Mouse (Mus musculus) liver, embryonic 18 days (tissue): ENCODE measurements around the gene Trp73. TPM values are rescaled to one million over a fixed set of nuclear protein-coding genes. Genes with fewer than 3 reads are reported as not detected.

Experiments
- polyA plus RNA-seq: library from polyadenylated mRNA; depleted of rRNA; stranded (reverse); fragments of >200 nt; gene quantifications from 2 replicates; pipeline ENCODE4 v1.2.3, GENCODE M21; 2012; rRNA removed

The Trp73 gene
- polyA plus RNA-seq, result 0.01 and 0.05 TPM in 2 replicates

GRCm38 (mm10) chr4:154140182-154140212, at the start of gene Trp73:
TSS of gene Trp73 (minus strand) at chr4:154140208.

GRCm38 (mm10) chr4:154170506-154171150, 30.6 kb upstream of the Trp73 start, which contains the start of gene Megf6:
TSS of gene Megf6 (plus strand) at chr4:154170730.

GRCm38 (mm10) chr4:154160538-154161390, 20.8 kb upstream of the Trp73 start, which contains the start of gene Tprgl:
TSS of gene Tprgl (minus strand) at chr4:154160666.

GRCm38 (mm10) chr4:154142211-154143040, 2.4 kb upstream of the Trp73 start, which contains the start of gene Wrap73:
TSS of gene Wrap73 (plus strand) at chr4:154142372.

GRCm38 (mm10) chr4:154042577-154042976, 97.4 kb downstream of the Trp73 start, which contains the start of gene Ccdc27:
TSS of gene Ccdc27 (minus strand) at chr4:154042677.

GRCm38 (mm10) chr4:154025641-154026440, 114.2 kb downstream of the Trp73 start, which contains the start of gene Smim1:
TSS of gene Smim1 (minus strand) at chr4:154026230.

GRCm38 (mm10) chr4:154011646-154012089, 128.3 kb downstream of the Trp73 start, which contains the start of gene Lrrc47:
TSS of gene Lrrc47 (plus strand) at chr4:154011731.

Other genes starting within 250 kb of the Trp73 start
- 23.8 and 26.8 TPM in 2 replicates for gene A430005L14Rik, start 183.0 kb downstream of the Trp73 start, polyA plus RNA-seq
- 5.6 and 6.1 TPM in 2 replicates for gene Dffb, start 165.1 kb downstream of the Trp73 start, polyA plus RNA-seq
- 2.4 and 2.8 TPM in 2 replicates for gene Cep104, start 165.0 kb downstream of the Trp73 start, polyA plus RNA-seq
- gene Lrrc47, start 128.5 kb downstream of the Trp73 start, polyA plus RNA-seq, result 14.4 and 16.9 TPM in 2 replicates
- gene Smim1, start 114.0 kb downstream of the Trp73 start, polyA plus RNA-seq, result 87.8 and 114 TPM in 2 replicates
- not detected in 2 replicates for gene Ccdc27, start 97.5 kb downstream of the Trp73 start, polyA plus RNA-seq
- 11.9 and 13.9 TPM in 2 replicates for gene Wrap73, start 2.2 kb upstream of the Trp73 start, polyA plus RNA-seq
- 46.7 and 50.8 TPM in 2 replicates for gene Tprgl, start 20.5 kb upstream of the Trp73 start, polyA plus RNA-seq
- 1.6 TPM in 2 replicates for gene Megf6, start 30.5 kb upstream of the Trp73 start, polyA plus RNA-seq
- 3.7 and 5.0 TPM in 2 replicates for gene Arhgef16, start 161.5 kb upstream of the Trp73 start, polyA plus RNA-seq
- not detected in 2 replicates for gene B230104I21Rik, start 195.9 kb upstream of the Trp73 start, polyA plus RNA-seq